Comparison of ENCODE assay signal across 14 mouse cellular contexts in genomic region chr9:122029765-122030164, GRCm38 (mm10).
"Had no signal": no experiment of that assay in that cellular context is flagged by ENCODE, and none has a peak within 500 bp of the region (broad histone marks: within the 10 kb centered on the region; RNA-seq: fewer than 3 reads in every experiment).

No protein-coding gene starts in this region.

- H3K9ac ChIP-seq: limb, embryonic 13.5 days; liver, embryonic 14.5 days; midbrain, embryonic 15.5 days; neural tube, embryonic 13.5 days; stomach, embryonic 15.5 days had no signal

- ATAC-seq: midbrain, embryonic 15.5 days had no signal

- H3K4me3 ChIP-seq: limb, embryonic 13.5 days; midbrain, embryonic 10.5 days; midbrain, embryonic 15.5 days; neural tube, embryonic 13.5 days; stomach, embryonic 15.5 days had no signal

- H3K27ac ChIP-seq: limb, embryonic 13.5 days; liver, embryonic 14.5 days; midbrain, embryonic 10.5 days; midbrain, embryonic 15.5 days; neural tube, embryonic 13.5 days; stomach, embryonic 15.5 days had no signal

- H3K9me3 ChIP-seq: limb, embryonic 13.5 days; midbrain, embryonic 10.5 days; midbrain, embryonic 15.5 days; neural tube, embryonic 13.5 days; stomach, embryonic 15.5 days had no signal

- H3K27me3 ChIP-seq: limb, embryonic 13.5 days; midbrain, embryonic 15.5 days; neural tube, embryonic 13.5 days; stomach, embryonic 15.5 days had no signal

- H3K4me2 ChIP-seq: limb, embryonic 13.5 days; midbrain, embryonic 15.5 days; neural tube, embryonic 13.5 days; stomach, embryonic 15.5 days had no signal

- H3K36me3 ChIP-seq: limb, embryonic 13.5 days; midbrain, embryonic 10.5 days; midbrain, embryonic 15.5 days; neural tube, embryonic 13.5 days; stomach, embryonic 15.5 days had no signal

- DNase-seq: kidney, postnatal 10 days; left cerebral cortex, postnatal 4 days; lung, adult 18-20 months; lung, postnatal 4 days; retina, postnatal 1 day; right cerebral cortex, postnatal 4 days; thymus, adult 2 months; thymus, postnatal 25 days had no signal
